Mouse (Mus musculus) neural tube, embryonic 14.5 days (tissue): ENCODE data around the gene Gpr183. TPM values are rescaled to one million over a fixed set of nuclear protein-coding genes. Genes with fewer than 3 reads are reported as not detected.

Experiments used
- ATAC-seq: fragments of 200-750 bp; cut with Nextera tagmentation; 2 replicates; pipeline ENCODE4 v1.8.0; 2017; ENCODE audit warnings: low read depth, mild to moderate bottlenecking, moderate TSS enrichment, moderate library complexity
- H3K27ac ChIP-seq: fragments of 300-500 bp; sonication (generic); 2 replicates; pipeline ENCODE4 v1.5.1; 2014; ENCODE audit warnings: low read depth, mild to moderate bottlenecking, control low read depth, low read length, moderate library complexity, mixed read lengths
- H3K27me3 ChIP-seq: fragments of 300-500 bp; sonication (generic); 2 replicates; pipeline ENCODE4 v1.6.1; 2014; ENCODE audit warnings: low read length; ENCODE audit not compliant: control insufficient read depth, insufficient read depth
- H3K36me3 ChIP-seq: fragments of 300-500 bp; sonication (generic); 2 replicates; pipeline ENCODE4 v1.6.1; 2014; ENCODE audit warnings: low read length, mixed read lengths; ENCODE audit not compliant: control insufficient read depth, insufficient read depth
- H3K4me1 ChIP-seq: fragments of 300-500 bp; sonication (generic); 2 replicates; pipeline ENCODE4 v1.6.1; 2014; ENCODE audit warnings: low read length; ENCODE audit not compliant: control insufficient read depth, insufficient read depth
- H3K4me2 ChIP-seq: fragments of 300-500 bp; sonication (generic); 2 replicates; pipeline ENCODE4 v1.6.1; 2014; ENCODE audit warnings: mild to moderate bottlenecking, low read depth, low read length, control low read depth
- H3K4me3 ChIP-seq: fragments of 300-500 bp; sonication (generic); 2 replicates; pipeline ENCODE4 v1.5.1; 2014; ENCODE audit warnings: low read depth, low read length, control low read depth, mixed read lengths
- H3K9ac ChIP-seq: fragments of 300-500 bp; sonication (generic); replicated peaks from 2 replicates; pipeline ENCODE4 v1.6.1; 2014; ENCODE audit warnings: low read depth, mild to moderate bottlenecking, control low read depth, low read length, mixed read lengths
- H3K9me3 ChIP-seq: fragments of 300-500 bp; sonication (generic); 2 replicates; pipeline ENCODE4 v1.6.1; 2016; ENCODE audit warnings: low read length; ENCODE audit not compliant: control insufficient read depth
- WGBS: fragments of 180-500 bp; shearing (Covaris S2); extraction: QIAGEN DNeasy Blood & Tissue Kit; methylation state at CpG from one replicate; pipeline ENCODE4 v1.1.7; 2014; 5-methylcytosine and 5-hydroxymethylcytosine counted together
- polyA plus RNA-seq: library from polyadenylated mRNA; unstranded; fragments of >200 nt; fragmentation: Nextera tagmentation; extraction: Ambion mirVana; gene quantifications from 2 replicates; pipeline ENCODE4 v1.2.1, GENCODE M21; 2014

Gpr183 gene
- polyA plus RNA-seq, 1 experiment from 2014 or later = 0.59 TPM

GRCm38 (mm10) chr14:121926901-121927300, 38.1 kb downstream of the Gpr183 start:
- H3K4me3 ChIP-seq = no peak overlapping the region
- WGBS = 84% methylated on average over 6 of the region's 6 CpGs
- no peaks in the 10 kb centered on the region for H3K27me3 ChIP-seq
- H3K9me3 ChIP-seq = no peaks in the 10 kb centered on the region
- H3K4me1 ChIP-seq = no peaks in the 10 kb centered on the region
- no peak overlapping the region for H3K9ac ChIP-seq
- H3K4me2 ChIP-seq = no peak overlapping the region
- no peak for ATAC-seq
- no peak overlapping the region for H3K27ac ChIP-seq
- H3K36me3 ChIP-seq = no peaks in the 10 kb centered on the region

- H3K4me1 ChIP-seq = no peaks in the 10 kb centered on the region
- H3K9ac ChIP-seq = no peak overlapping the region
- WGBS = 76% methylated on average over 6 of the region's 6 CpGs
- no peak for ATAC-seq
- no peaks in the 10 kb centered on the region for H3K36me3 ChIP-seq
- no peaks in the 10 kb centered on the region for H3K9me3 ChIP-seq
- H3K4me3 ChIP-seq = no peak overlapping the region
- no peaks in the 10 kb centered on the region for H3K27me3 ChIP-seq
- H3K27ac ChIP-seq = no peak overlapping the region
- no peak overlapping the region for H3K4me2 ChIP-seq
Measured at GRCm38 (mm10) chr14:121924876-121925275, 40.1 kb downstream of the Gpr183 start.

GRCm38 (mm10) chr14:121922731-121923130, 42.3 kb downstream of the Gpr183 start:
- Histone ChIP-seq H3K4me2 (no peak overlapping the region), H3K4me1 (no peaks in the 10 kb centered on the region), H3K9me3 (no peaks in the 10 kb centered on the region), H3K4me3 (no peak overlapping the region), H3K27me3 (no peaks in the 10 kb centered on the region), H3K36me3 (no peaks in the 10 kb centered on the region), H3K27ac (no peak overlapping the region), H3K9ac (no peak overlapping the region)
- WGBS = 85% methylated on average over 4 of the region's 4 CpGs
- ATAC-seq = no peak

GRCm38 (mm10) chr14:121922016-121922415, 43.0 kb downstream of the Gpr183 start:
- no peaks in the 10 kb centered on the region for H3K27me3 ChIP-seq
- no peak overlapping the region for H3K4me3 ChIP-seq
- H3K4me1 ChIP-seq = no peaks in the 10 kb centered on the region
- no peaks in the 10 kb centered on the region for H3K36me3 ChIP-seq
- H3K4me2 ChIP-seq = no peak overlapping the region
- no peak overlapping the region for H3K9ac ChIP-seq
- no peak for ATAC-seq
- H3K27ac ChIP-seq = no peak overlapping the region
- 87% methylated on average over 4 of the region's 4 CpGs for WGBS
- H3K9me3 ChIP-seq = no peaks in the 10 kb centered on the region

- Histone ChIP-seq H3K4me2 (no peak overlapping the region), H3K36me3 (no peaks in the 10 kb centered on the region; the same call in 1 of the 2 replicates), H3K27me3 (no peaks in the 10 kb centered on the region), H3K4me1 (no peaks in the 10 kb centered on the region), H3K9me3 (no peaks in the 10 kb centered on the region), H3K9ac (no peak overlapping the region), H3K27ac (no peak overlapping the region), H3K4me3 (no peak overlapping the region)
- 85% methylated on average over 12 of the region's 12 CpGs for WGBS
- ATAC-seq = no peak
Measured at GRCm38 (mm10) chr14:121920511-121921124, 44.4 kb downstream of the Gpr183 start.

GRCm38 (mm10) chr14:121919752-121920151, 45.2 kb downstream of the Gpr183 start:
- Histone ChIP-seq H3K4me3 (no peak overlapping the region), H3K4me1 (no peaks in the 10 kb centered on the region), H3K9ac (no peak overlapping the region), H3K4me2 (no peak overlapping the region), H3K27ac (no peak overlapping the region), H3K36me3 (no peaks in the 10 kb centered on the region; the same call in 1 of the 2 replicates), H3K9me3 (no peaks in the 10 kb centered on the region), H3K27me3 (no peaks in the 10 kb centered on the region)
- WGBS = 41% methylated on average over 3 of the region's 3 CpGs
- ATAC-seq = no peak

GRCm38 (mm10) chr14:121918266-121918665, 46.7 kb downstream of the Gpr183 start:
- no peaks in the 10 kb centered on the region for H3K4me1 ChIP-seq
- 73% methylated on average over 3 of the region's 3 CpGs for WGBS
- no peak overlapping the region for H3K4me2 ChIP-seq
- no peak overlapping the region for H3K27ac ChIP-seq
- no peaks in the 10 kb centered on the region for H3K9me3 ChIP-seq
- ATAC-seq = no peak
- H3K9ac ChIP-seq = no peak overlapping the region
- no peaks in the 10 kb centered on the region for H3K27me3 ChIP-seq
- H3K4me3 ChIP-seq = no peak overlapping the region
- no peaks in the 10 kb centered on the region; the same call in 1 of the 2 replicates for H3K36me3 ChIP-seq

GRCm38 (mm10) chr14:121916311-121917094, 48.5 kb downstream of the Gpr183 start:
- H3K27ac ChIP-seq = no peak overlapping the region
- H3K36me3 ChIP-seq = peaks cover 4% of the 10 kb centered on the region; the same call in 1 of the 2 replicates
- no peak overlapping the region for H3K4me3 ChIP-seq
- H3K27me3 ChIP-seq = no peaks in the 10 kb centered on the region
- no peak overlapping the region for H3K9ac ChIP-seq
- no peaks in the 10 kb centered on the region for H3K4me1 ChIP-seq
- no peaks in the 10 kb centered on the region for H3K9me3 ChIP-seq
- ATAC-seq = no peak
- 91% methylated on average over 6 of the region's 6 CpGs for WGBS
- H3K4me2 ChIP-seq = no peak overlapping the region

GRCm38 (mm10) chr14:121915621-121916020, 49.4 kb downstream of the Gpr183 start, which contains the start of gene Gpr18:
Gpr18 (minus strand) TSS chr14:121915781.
- no peak within 1 kb of the TSS for H3K4me2 ChIP-seq
- H3K9ac ChIP-seq = no peak within 1 kb of the TSS
- no peaks in the 10 kb centered on the region for H3K4me1 ChIP-seq
- no peak for ATAC-seq
- H3K9me3 ChIP-seq = no peaks in the 10 kb centered on the region
- H3K36me3 ChIP-seq = peaks cover 4% of the 10 kb centered on the region; the same call in 1 of the 2 replicates
- 86% methylated on average over 8 of the region's 8 CpGs for WGBS
- H3K27ac ChIP-seq = no peak within 1 kb of the TSS
- H3K27me3 ChIP-seq = no peaks in the 10 kb centered on the region
- no peak within 1 kb of the TSS for H3K4me3 ChIP-seq
